ENCODE assay signal across 19 mouse cellular contexts in genomic region chr15:59225637-59226036, GRCm38 (mm10).
"Had no signal": no experiment of that assay in that cellular context is flagged by ENCODE, and none has a peak within 500 bp of the region (broad histone marks: within the 10 kb centered on the region; RNA-seq: fewer than 3 reads in every experiment).

No protein-coding gene starts in this region.

- H3K36me3 ChIP-seq: midbrain, embryonic 10.5 days; midbrain, embryonic 12.5 days; neural tube, embryonic 13.5 days; neural tube, embryonic 15.5 days had no signal

- H3K4me3 ChIP-seq: midbrain, embryonic 10.5 days; midbrain, embryonic 12.5 days; myocyte; neural tube, embryonic 13.5 days; neural tube, embryonic 15.5 days had no signal

- H3K4me1 ChIP-seq: midbrain, embryonic 10.5 days; midbrain, embryonic 12.5 days; neural tube, embryonic 13.5 days; neural tube, embryonic 15.5 days had no signal

- H3K27me3 ChIP-seq: midbrain, embryonic 12.5 days; neural tube, embryonic 13.5 days; neural tube, embryonic 15.5 days had no signal

- H3K9me3 ChIP-seq: midbrain, embryonic 10.5 days; midbrain, embryonic 12.5 days; neural tube, embryonic 13.5 days; neural tube, embryonic 15.5 days had no signal

- H3K27ac ChIP-seq: macrophage; midbrain, embryonic 10.5 days; midbrain, embryonic 12.5 days; neural tube, embryonic 13.5 days; neural tube, embryonic 15.5 days had no signal

- ATAC-seq: midbrain, embryonic 16.5 days had no signal

- DNase-seq: lung, adult 18-20 months; lung, embryonic 14.5 days; lung, postnatal 10 days; midbrain, embryonic 14.5 days; retina, postnatal 1 day; right cerebral cortex, adult 18-20 months; right cerebral cortex, postnatal 25 days; right cerebral cortex, postnatal 4 days; spleen, adult 18-20 months; thymus, adult 18-20 months; thymus, postnatal 14 days; thymus, postnatal 36 days had no signal
